Mouse (Mus musculus): ENCODE measurements around the gene Snapc3.

GRCm38 (mm10) chr4:83409867-83410505 lies 7.5 kb upstream of the Snapc3 start:
- TF ChIP-seq CTCF (IDR thresholded peaks at IDR 0.05; ENCODE audit: control insufficient read depth, insufficient read depth, low read length) (no peak), POLR2A (IDR thresholded peaks at IDR 0.05; ENCODE audit: borderline replicate concordance, control insufficient read depth, low read depth, low read length) (no peak)

Data from bone marrow, adult 2 months (tissue).